ENCODE assay signal across 8 mouse cellular contexts in genomic region chr10:18469279-18470135, GRCm38 (mm10).
A peak's percentile ranks its signal among the peaks of the same experiment; 100 is the strongest.
DNase-seq lines count a peak whose midpoint lies in the region; ATAC-seq and TF ChIP-seq lines count a peak whose summit lies in the region.

No protein-coding gene starts in this region.

- peaks cover 45% of the 10 kb centered on the region for H3K4me1 ChIP-seq in hindbrain, embryonic 12.5 days
- H3K4me1 ChIP-seq in limb, embryonic 12.5 days (replicated peaks), result peaks cover 35% of the 10 kb centered on the region
- H3K4me1 ChIP-seq in midbrain, embryonic 15.5 days, result peaks cover 33% of the 10 kb centered on the region

- no peaks in the 10 kb centered on the region for H3K27me3 ChIP-seq in hindbrain, embryonic 12.5 days
- H3K27me3 ChIP-seq in limb, embryonic 12.5 days, result no peaks in the 10 kb centered on the region
- H3K27me3 ChIP-seq in midbrain, embryonic 15.5 days (replicated peaks), result 0 out of 2 replicates have a peak, but pooled peaks cover 5% of the 10 kb centered on the region

- H3K4me3 ChIP-seq in left cerebral cortex, adult 2 months, result peak overlapping the region; percentile 31
- peak overlapping the region; percentile 35 for H3K4me3 ChIP-seq in hindbrain, embryonic 12.5 days
- H3K4me3 ChIP-seq in limb, embryonic 12.5 days (replicated peaks), result peak overlapping the region; percentile 16
- H3K4me3 ChIP-seq in midbrain, embryonic 15.5 days, result peak overlapping the region; percentile 33

- WGBS in hindbrain, embryonic 12.5 days, result under 1% methylated on average over 17 of the region's 17 CpGs
- WGBS in limb, embryonic 12.5 days, result under 1% methylated on average over 17 of the region's 17 CpGs
- under 1% methylated on average over 17 of the region's 17 CpGs for WGBS in midbrain, embryonic 15.5 days

- peak; percentile 89 for ATAC-seq in hindbrain, embryonic 12.5 days (ENCODE audit: low FRiP score)
- ATAC-seq in limb, embryonic 12.5 days (ENCODE audit: insufficient number of reproducible peaks, insufficient read depth, low FRiP score, low TSS enrichment, low read depth), result 0 out of 2 replicates have a peak, but pooled peaks have one; percentile 49
- ATAC-seq in midbrain, embryonic 15.5 days (replicated peaks), result peak; percentile 70

- H3K9ac ChIP-seq in hindbrain, embryonic 12.5 days, result peak overlapping the region; percentile 59
- H3K9ac ChIP-seq in limb, embryonic 12.5 days (replicated peaks), result no peak overlapping the region
- peak overlapping the region; percentile 32; the same call in 1 of the 2 replicates for H3K9ac ChIP-seq in midbrain, embryonic 15.5 days

- H3K4me2 ChIP-seq in hindbrain, embryonic 12.5 days (replicated peaks), result peak overlapping the region; percentile 58
- H3K4me2 ChIP-seq in limb, embryonic 12.5 days, result peak overlapping the region; percentile 57
- H3K4me2 ChIP-seq in midbrain, embryonic 15.5 days, result peak overlapping the region; percentile 59

- intact Hi-C loops in left cerebral cortex, adult 2 months (cut with DNase I), result no loop called here
- intact Hi-C loops in left cerebral cortex, postnatal 14 days (cut with DNase I), result no loop called here

- no peak for TF ChIP-seq CTCF in left cerebral cortex, adult 2 months (IDR thresholded peaks at IDR 0.05)

- no peaks in the 10 kb centered on the region for H3K9me3 ChIP-seq in hindbrain, embryonic 12.5 days (replicated peaks)
- no peaks in the 10 kb centered on the region for H3K9me3 ChIP-seq in limb, embryonic 12.5 days
- no peaks in the 10 kb centered on the region for H3K9me3 ChIP-seq in midbrain, embryonic 15.5 days

- no peak overlapping the region for H3K27ac ChIP-seq in left cerebral cortex, adult 2 months
- peak overlapping the region; percentile 94 for H3K27ac ChIP-seq in hindbrain, embryonic 12.5 days
- H3K27ac ChIP-seq in limb, embryonic 12.5 days, result peak overlapping the region; percentile 57; the same call in 1 of the 2 replicates
- H3K27ac ChIP-seq in midbrain, embryonic 15.5 days, result peak overlapping the region; percentile 70

- DNase-seq in left cerebral cortex, adult 2 months (ENCODE audit: extremely low spot score in 1 of 2, low spot score in 2 of 2), result no peak
- no peak for DNase-seq in left cerebral cortex, postnatal 14 days (ENCODE audit: low spot score in 2 of 2)
- peak; percentile 84 for DNase-seq in embryo, embryonic 10 days (ENCODE audit: low spot score)
- DNase-seq in yolk sac, embryonic 10.5 days (ENCODE audit: low spot score), result peak; percentile 23
- DNase-seq in layer of hippocampus, adult 8-10 months (ENCODE audit: low spot score in 2 of 2), result no peak

- peaks cover 11% of the 10 kb centered on the region; the same call in 1 of the 2 replicates for H3K36me3 ChIP-seq in hindbrain, embryonic 12.5 days
- peaks cover 7% of the 10 kb centered on the region; the same call in 1 of the 2 replicates for H3K36me3 ChIP-seq in limb, embryonic 12.5 days
- no peaks in the 10 kb centered on the region for H3K36me3 ChIP-seq in midbrain, embryonic 15.5 days (replicated peaks)

Comparison
In these comparisons a context has a peak if more than half of its experiments do, and no peak if none do; other contexts are left out.
1. DNase-seq: peak in embryo, embryonic 10 days (single experiment) and yolk sac, embryonic 10.5 days (single experiment); none in left cerebral cortex, adult 2 months (0 of 2), left cerebral cortex, postnatal 14 days (0 of 2) and layer of hippocampus, adult 8-10 months (0 of 2).
2. Peak in every context shown above with its lines, with median percentiles within 50 percentile points of each other: H3K4me3 ChIP-seq, ATAC-seq and H3K4me2 ChIP-seq.